Mouse (Mus musculus) midbrain, embryonic 11.5 days (tissue): ENCODE results near the gene A730061H03Rik. TPM values are rescaled to one million over a fixed set of nuclear protein-coding genes. Genes with fewer than 3 reads are reported as not detected.

ENCODE experiments used
- ATAC-seq: fragments of 200-750 bp; cut with Nextera tagmentation; 2 replicates; pipeline ENCODE4 v1.8.0; 2017; ENCODE audit warnings: moderate TSS enrichment, moderate library complexity; ENCODE audit not compliant: low FRiP score
- DNase-seq: peaks from one replicate; pipeline ENCODE4 v3.0.0; 2015; ENCODE audit warnings: low spot score; ENCODE audit errors: missing footprints
- H3K27ac ChIP-seq: fragments of 300-500 bp; sonication (generic); 2 replicates; pipeline ENCODE4 v1.5.1; 2014; ENCODE audit warnings: low read depth, low read length
- H3K27me3 ChIP-seq: fragments of 300-500 bp; sonication (generic); 2 replicates; pipeline ENCODE4 v1.6.1; 2014; ENCODE audit warnings: mild to moderate bottlenecking, low read length, moderate library complexity, mixed read lengths; ENCODE audit not compliant: control insufficient read depth, insufficient read depth
- H3K36me3 ChIP-seq: fragments of 300-500 bp; sonication (generic); 2 replicates; pipeline ENCODE4 v1.6.1; 2014; ENCODE audit warnings: mild to moderate bottlenecking, low read length, moderate library complexity, mixed read lengths; ENCODE audit not compliant: control insufficient read depth, insufficient read depth
- H3K4me1 ChIP-seq: fragments of 300-500 bp; sonication (generic); 2 replicates; pipeline ENCODE4 v1.6.1; 2014; ENCODE audit warnings: low read length; ENCODE audit not compliant: control insufficient read depth, insufficient read depth
- H3K4me2 ChIP-seq: fragments of 300-500 bp; sonication (generic); 2 replicates; pipeline ENCODE4 v1.6.1; 2014; ENCODE audit warnings: mild to moderate bottlenecking, moderate library complexity
- H3K4me3 ChIP-seq: fragments of 300-500 bp; sonication (generic); 2 replicates; pipeline ENCODE4 v1.5.1; 2014; ENCODE audit warnings: low read depth, low read length
- H3K9ac ChIP-seq: fragments of 300-500 bp; sonication (generic); 2 replicates; pipeline ENCODE4 v1.6.1; 2014; ENCODE audit warnings: low read length
- H3K9me3 ChIP-seq: fragments of 300-500 bp; sonication (generic); 2 replicates; pipeline ENCODE4 v1.6.1; 2016; ENCODE audit warnings: low read length; ENCODE audit not compliant: control insufficient read depth
- WGBS: fragments of 180-500 bp; shearing (Covaris S2); extraction: QIAGEN DNeasy Blood & Tissue Kit; methylation state at CpG from one replicate; pipeline ENCODE4 v1.1.7; 2014; 5-methylcytosine and 5-hydroxymethylcytosine counted together
- polyA plus RNA-seq: library from polyadenylated mRNA; unstranded; fragments of >200 nt; fragmentation: Nextera tagmentation; extraction: Ambion mirVana; gene quantifications from 2 replicates; pipeline ENCODE4 v1.2.1, GENCODE M21; 2014

Gene A730061H03Rik
- 0.92 TPM in 1 of 2 replicates, not detected in the other for polyA plus RNA-seq

DNA sequence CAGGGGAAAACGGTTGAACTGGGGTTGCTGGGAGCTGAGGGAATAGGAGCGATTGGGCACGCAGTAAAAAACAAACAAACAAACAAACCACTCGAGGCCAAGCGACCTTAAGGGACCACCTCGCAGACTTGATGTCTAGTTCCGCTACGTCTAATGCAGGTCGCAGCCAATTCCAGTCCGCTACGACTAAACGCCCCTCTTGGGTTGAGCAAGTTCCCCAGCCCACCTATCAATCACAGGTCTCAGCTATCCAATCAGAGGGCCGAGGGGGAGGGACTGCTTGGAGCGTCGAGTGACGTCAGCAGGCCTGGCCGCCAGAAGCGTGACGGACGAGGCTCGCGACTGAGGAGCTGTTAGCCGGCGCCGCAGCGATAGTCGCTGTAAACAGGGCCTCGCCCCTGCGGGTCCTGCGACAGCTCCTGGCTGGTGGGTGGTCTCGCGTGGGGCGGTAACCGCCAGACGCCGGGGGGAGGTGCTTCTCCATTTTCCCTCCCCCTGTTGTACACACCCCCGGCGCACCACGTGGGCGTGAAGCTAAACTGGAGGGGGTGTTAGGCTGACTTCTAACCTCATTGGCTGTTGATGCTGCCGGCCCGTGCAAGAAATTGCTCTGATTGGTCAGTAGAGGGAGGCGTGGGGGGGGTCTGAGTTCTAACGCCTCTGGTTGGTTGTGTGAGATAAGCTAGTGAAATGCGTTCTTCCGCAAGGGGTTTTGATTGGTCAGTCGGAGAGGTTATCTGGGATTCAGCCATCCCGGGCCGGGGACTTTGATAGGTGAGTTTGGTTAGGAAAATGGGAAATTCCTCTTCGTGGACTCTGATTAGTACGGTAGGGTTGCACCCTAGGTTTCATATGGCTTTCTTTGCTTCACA, at the start of gene A730061H03Rik:
Gene A730061H03Rik, minus strand, starts transcription at position 205 of the 872 bp plus-strand sequence.
- under 1% methylated on average over 51 of the region's 51 CpGs for WGBS
- ATAC-seq: peak; percentile 98

DNA sequence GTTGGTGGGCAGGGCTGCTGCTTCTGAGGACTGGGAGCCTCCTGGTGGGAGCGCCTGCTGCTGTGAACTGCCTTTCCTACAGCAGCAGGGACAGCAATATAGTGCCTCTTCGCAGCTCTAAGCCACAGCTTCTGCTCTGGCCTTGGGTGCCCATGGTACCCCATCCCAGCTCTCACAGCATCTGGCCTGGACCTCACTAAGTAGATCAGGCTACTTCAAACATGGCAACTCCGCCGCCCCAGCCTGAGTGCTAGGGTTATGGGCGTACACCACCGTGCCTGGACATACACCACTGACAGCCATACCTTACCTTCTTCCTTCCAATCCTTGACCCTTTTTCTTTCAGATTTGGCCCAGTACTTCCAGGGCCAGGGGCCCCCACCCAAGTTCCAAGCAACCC, 48.1 kb upstream of the A730061H03Rik start:
- no peak for DNase-seq
- Histone ChIP-seq H3K4me2 (no peak overlapping the region), H3K36me3 (peaks cover 10% of the 10 kb centered on the region; the same call in 1 of the 2 replicates), H3K4me1 (no peaks in the 10 kb centered on the region), H3K9ac (no peak overlapping the region), H3K27me3 (no peaks in the 10 kb centered on the region), H3K4me3 (no peak overlapping the region), H3K27ac (no peak overlapping the region), H3K9me3 (no peaks in the 10 kb centered on the region)
- 93% methylated on average over 6 of the region's 6 CpGs for WGBS
- ATAC-seq: no peak

More for the DNA sequence above, at the start of gene A730061H03Rik:
- Histone ChIP-seq H3K36me3 (peaks cover 1% of the 10 kb centered on the region; the same call in 1 of the 2 replicates), H3K27me3 (no peaks in the 10 kb centered on the region), H3K27ac (peak within 1 kb of the TSS; percentile 93), H3K4me2 (peak within 1 kb of the TSS; percentile 75), H3K9ac (peak within 1 kb of the TSS; percentile 86), H3K4me1 (peaks cover 9% of the 10 kb centered on the region), H3K4me3 (peak within 1 kb of the TSS; percentile 63), H3K9me3 (no peaks in the 10 kb centered on the region)
- peak; percentile 100 for DNase-seq

DNA sequence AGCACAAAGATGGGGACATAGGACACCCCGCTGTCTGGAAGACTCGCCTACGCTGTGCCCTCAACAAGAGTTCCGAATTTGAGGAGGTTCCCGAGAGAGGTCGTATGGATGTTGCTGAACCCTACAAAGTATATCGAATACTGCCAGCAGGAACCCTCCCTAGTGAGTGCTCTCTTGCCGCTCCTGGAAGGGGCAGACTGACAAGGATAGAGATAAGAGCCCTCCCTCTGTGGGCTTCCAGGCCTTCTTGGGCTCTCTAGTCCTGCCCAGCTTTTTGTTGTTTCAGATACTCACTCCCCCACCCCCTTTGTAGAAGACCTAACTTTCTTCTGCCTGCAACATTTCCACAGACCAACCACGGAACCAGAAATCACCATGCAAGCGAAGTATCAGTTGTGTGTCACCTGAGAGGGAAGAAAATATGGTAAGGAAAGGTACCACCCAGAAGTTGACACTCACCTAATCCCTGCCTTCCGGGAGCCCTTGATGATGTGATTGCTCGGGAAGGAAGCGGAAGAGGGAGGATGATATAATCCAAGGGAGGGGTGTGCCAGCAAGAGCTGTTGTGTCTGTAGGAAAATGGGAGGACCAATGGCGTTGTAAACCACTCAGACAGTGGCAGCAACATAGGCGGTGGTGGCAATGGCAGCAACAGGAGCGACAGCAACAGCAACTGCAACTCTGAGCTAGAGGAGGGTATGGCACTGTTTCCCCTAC, 45.7 kb upstream of the A730061H03Rik start:
- H3K9me3 ChIP-seq: no peaks in the 10 kb centered on the region
- ATAC-seq: no peak
- no peak overlapping the region for H3K9ac ChIP-seq
- WGBS: 92% methylated on average over 16 of the region's 16 CpGs
- no peaks in the 10 kb centered on the region for H3K4me1 ChIP-seq
- H3K4me2 ChIP-seq: no peak overlapping the region
- no peak overlapping the region for H3K4me3 ChIP-seq
- no peak overlapping the region for H3K27ac ChIP-seq
- peak; percentile 19 for DNase-seq
- H3K27me3 ChIP-seq: no peaks in the 10 kb centered on the region
- H3K36me3 ChIP-seq: peaks cover 20% of the 10 kb centered on the region

DNA sequence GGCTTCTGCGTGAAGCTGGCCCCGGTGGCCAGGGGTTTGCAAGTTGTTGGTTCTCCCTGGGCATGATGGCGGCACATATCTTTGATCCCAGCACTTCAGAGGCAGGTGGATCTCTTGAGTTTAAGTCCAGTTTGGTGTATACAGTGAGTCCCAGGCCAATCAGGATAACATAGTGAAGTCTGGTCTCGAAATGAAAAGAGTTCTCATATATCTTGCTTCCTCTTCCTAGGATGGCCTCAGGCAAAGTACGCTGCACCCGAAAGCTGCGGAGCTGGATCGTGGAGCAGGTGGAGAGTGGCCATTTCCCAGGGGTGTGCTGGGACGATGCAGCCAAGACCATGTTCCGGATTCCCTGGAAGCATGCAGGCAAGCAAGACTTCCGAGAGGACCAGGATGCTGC, 44.6 kb upstream of the A730061H03Rik start:
- no peaks in the 10 kb centered on the region for H3K27me3 ChIP-seq
- no peak for ATAC-seq
- WGBS: 97% methylated on average over 11 of the region's 11 CpGs
- H3K4me2 ChIP-seq: no peak overlapping the region
- DNase-seq: peak; percentile 56
- H3K9me3 ChIP-seq: no peaks in the 10 kb centered on the region
- no peak overlapping the region for H3K27ac ChIP-seq
- H3K36me3 ChIP-seq: peaks cover 20% of the 10 kb centered on the region
- no peak overlapping the region for H3K4me3 ChIP-seq
- H3K4me1 ChIP-seq: no peaks in the 10 kb centered on the region
- H3K9ac ChIP-seq: no peak overlapping the region

DNA sequence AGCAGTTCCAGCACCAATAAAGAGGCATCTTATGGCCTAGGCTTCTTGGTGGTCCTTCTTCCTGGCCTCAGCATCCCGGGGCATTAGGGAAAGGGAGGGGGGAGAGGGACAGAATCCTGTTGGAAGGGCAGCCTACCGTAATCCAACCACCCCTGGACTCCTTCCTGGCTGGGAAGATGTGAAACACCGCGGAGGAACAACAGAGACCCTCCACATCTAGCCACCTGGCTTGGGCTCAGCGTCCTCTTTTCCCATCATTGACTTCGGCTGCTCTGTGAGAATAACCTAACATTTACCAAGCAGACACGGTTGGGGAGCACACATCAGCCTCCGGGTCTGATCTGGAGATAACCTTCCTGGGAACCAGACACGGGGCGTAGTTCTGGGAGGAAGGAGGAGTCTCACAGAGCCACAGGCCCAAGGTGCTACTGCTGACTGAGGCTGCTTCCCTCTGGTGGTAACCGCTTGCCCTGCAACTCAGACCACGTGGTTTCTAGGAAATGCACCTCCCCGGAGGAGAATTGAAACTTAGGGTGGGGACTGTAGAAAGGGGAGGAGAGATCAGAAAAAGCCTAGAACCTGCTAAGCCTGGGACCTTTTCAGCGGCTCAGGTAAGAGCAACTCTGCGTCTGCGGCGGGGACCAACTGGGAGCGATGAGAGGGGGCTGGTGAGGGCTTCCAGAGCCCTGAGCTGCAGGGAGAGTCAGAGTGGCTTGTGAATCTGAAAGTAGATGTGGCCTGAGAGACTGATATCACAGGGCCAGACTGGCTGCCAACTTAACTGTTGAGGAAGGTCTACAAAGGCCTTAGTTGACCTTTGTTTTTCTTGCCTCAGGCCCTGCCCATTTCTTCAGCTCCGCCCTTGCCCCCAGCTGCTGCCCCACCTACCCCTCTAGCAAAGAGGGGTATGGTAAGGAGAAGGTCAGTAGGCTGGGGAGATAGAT, 43.7 kb upstream of the A730061H03Rik start:
- Histone ChIP-seq H3K27ac (no peak overlapping the region), H3K4me1 (no peaks in the 10 kb centered on the region), H3K4me2 (peak overlapping the region; percentile 28; the same call in 1 of the 2 replicates), H3K27me3 (no peaks in the 10 kb centered on the region), H3K4me3 (peak overlapping the region; percentile 10; the same call in 1 of the 2 replicates), H3K9ac (peak overlapping the region; percentile 34; the same call in 1 of the 2 replicates), H3K9me3 (no peaks in the 10 kb centered on the region), H3K36me3 (peaks cover 23% of the 10 kb centered on the region)
- 23% methylated on average over 19 of the region's 19 CpGs for WGBS
- peak; percentile 96 for DNase-seq
- ATAC-seq: peak; percentile 89

DNA sequence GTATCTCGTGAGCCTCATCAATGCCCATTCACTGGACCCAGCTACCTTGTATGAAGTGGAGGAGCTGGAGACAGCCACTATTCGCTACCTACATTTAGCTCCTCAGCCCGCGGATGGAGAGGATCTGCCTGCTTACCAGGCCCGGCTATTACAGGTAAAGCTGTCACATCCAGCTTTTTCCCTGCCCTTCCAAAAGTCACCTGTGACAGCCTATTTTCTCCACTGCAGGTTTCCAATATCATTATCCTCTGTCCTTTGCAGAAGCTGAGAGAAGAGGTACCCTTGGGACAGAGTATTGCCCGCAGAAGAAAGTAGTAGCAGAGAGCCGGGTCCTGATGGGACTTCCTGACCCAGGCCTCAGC, 43.0 kb upstream of the A730061H03Rik start, which contains the start of gene Irf9:
Gene Irf9, plus strand, starts transcription at position 301 of the 362 bp plus-strand sequence.
- Histone ChIP-seq H3K9me3 (no peaks in the 10 kb centered on the region), H3K4me3 (peak within 1 kb of the TSS; percentile 10; the same call in 1 of the 2 replicates), H3K9ac (peak within 1 kb of the TSS; percentile 34; the same call in 1 of the 2 replicates), H3K4me2 (peak within 1 kb of the TSS; percentile 28; the same call in 1 of the 2 replicates), H3K27ac (no peak within 1 kb of the TSS), H3K36me3 (peaks cover 20% of the 10 kb centered on the region), H3K27me3 (no peaks in the 10 kb centered on the region), H3K4me1 (no peaks in the 10 kb centered on the region)
- DNase-seq (peak; percentile 73), ATAC-seq (no peak)
- WGBS: 88% methylated on average over 7 of the region's 7 CpGs

DNA sequence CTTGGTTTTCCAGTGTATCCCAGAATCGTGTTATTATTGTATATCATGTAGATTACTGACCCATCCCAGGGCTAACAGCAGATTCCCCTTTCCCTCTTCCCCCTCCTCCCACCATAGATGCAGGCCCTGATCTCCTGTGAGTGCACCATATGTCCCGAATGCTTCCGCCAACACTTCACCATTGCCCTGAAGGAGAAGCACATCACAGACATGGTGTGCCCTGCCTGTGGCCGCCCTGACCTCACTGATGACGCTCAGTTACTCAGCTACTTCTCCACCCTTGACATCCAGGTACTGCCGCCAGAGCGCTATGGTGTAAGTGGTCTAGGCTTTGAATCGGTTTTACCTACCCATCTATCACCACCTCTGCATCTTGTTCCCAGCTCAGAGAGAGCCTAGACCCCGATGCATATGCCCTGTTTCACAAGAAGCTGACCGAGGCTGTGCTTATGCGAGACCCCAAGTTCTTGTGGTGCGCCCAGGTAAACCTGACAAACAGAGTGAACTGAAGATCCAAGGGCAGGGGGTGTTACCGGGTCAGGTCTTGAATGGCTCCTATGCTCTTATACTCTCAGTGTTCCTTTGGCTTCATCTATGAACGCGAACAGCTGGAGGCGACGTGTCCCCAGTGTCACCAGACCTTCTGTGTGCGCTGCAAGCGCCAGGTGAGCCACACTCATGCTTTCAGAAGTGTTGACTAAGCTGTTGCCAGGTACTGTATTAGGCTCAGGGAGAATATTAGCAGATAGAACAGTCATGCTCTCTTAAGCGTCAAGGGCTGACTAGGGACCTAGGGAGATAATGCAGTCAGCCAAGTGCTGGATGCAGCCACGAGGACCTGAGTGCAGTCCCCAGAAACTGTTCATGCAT, 38.5 kb upstream of the A730061H03Rik start:
- no peaks in the 10 kb centered on the region for H3K27me3 ChIP-seq
- peaks cover 34% of the 10 kb centered on the region for H3K36me3 ChIP-seq
- no peaks in the 10 kb centered on the region for H3K4me1 ChIP-seq
- ATAC-seq (no peak), DNase-seq (peak; percentile 67)
- no peak overlapping the region for H3K4me3 ChIP-seq
- 95% methylated on average over 21 of the region's 21 CpGs for WGBS
- no peak overlapping the region for H3K27ac ChIP-seq
- no peak overlapping the region for H3K4me2 ChIP-seq
- no peaks in the 10 kb centered on the region for H3K9me3 ChIP-seq
- no peak overlapping the region for H3K9ac ChIP-seq
